Mouse (Mus musculus): Measurements from ENCODE around the gene Ubald2. TPM values are rescaled to one million over a fixed set of nuclear protein-coding genes. Genes with fewer than 3 reads are reported as not detected.
A peak's percentile ranks its signal among the peaks of the same experiment; 100 is the strongest.

Ubald2 gene
- 45.8 and 84.5 TPM in 2 replicates for polyA plus RNA-seq (2016; fragmentation: Nextera tagmentation; extraction: Ambion mirVana)

DNA sequence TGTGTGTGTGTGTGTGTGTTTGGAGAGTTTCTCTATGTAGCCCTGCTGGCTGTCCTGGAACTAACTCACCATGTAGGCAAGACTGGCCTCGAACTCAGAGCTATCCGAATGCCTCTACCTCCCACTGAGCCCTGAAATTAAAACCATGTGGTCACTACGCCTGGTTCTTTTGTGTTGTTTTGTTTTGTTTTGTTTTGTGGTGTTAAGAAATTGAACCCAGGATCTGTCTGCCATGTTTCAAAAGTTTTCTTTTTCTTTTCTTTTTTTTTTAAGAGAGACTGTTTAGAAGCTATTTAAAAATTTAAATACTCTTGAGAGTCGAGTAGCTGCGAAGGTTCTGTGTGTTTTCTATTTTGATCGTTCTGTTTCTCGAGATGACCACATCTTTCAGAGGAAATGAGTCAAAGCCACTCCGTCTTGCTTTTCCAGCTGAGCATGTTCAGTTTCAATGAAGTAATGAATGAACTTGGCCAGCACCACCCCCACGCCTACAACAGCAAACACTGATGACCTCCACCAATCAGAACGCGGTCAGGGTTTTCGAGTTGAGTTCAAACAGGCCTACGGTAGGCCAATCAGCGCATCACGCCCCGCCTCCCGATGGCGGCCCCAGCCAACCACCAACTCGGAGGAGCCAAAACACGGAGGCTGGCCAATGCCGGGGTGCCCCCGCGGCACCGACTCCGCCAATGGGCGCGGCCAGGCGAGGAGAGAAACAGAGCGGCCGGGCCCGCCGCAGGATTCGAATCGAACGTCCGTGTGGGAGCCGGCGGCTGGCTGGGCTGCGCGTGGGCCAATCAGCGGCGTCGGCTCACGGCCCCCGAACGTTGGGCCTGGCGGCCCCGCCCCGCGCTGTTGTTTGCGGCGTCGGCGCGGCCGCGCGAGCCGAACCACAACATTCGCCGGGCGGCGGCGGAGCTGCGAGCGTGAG lies at the start of gene Ubald2:
Gene Ubald2, plus strand, starts transcription at position 739 of the 931 bp plus-strand sequence.
- H3K27ac ChIP-seq: peak within 1 kb of the TSS; percentile 98
- no peaks in the 10 kb centered on the region for H3K9me3 ChIP-seq
- peak; percentile 100 for DNase-seq (ENCODE audit: low spot score)
- WGBS: 2% methylated on average over 66 of the region's 66 CpGs
- H3K4me3 ChIP-seq: peak within 1 kb of the TSS; percentile 99
- peaks cover 65% of the 10 kb centered on the region for H3K4me1 ChIP-seq (replicated peaks)
- peaks cover 30% of the 10 kb centered on the region for H3K36me3 ChIP-seq
- peaks cover 3% of the 10 kb centered on the region; the same call in 1 of the 2 replicates for H3K27me3 ChIP-seq (ENCODE audit: insufficient read depth, poor library complexity, severe bottlenecking)

DNA sequence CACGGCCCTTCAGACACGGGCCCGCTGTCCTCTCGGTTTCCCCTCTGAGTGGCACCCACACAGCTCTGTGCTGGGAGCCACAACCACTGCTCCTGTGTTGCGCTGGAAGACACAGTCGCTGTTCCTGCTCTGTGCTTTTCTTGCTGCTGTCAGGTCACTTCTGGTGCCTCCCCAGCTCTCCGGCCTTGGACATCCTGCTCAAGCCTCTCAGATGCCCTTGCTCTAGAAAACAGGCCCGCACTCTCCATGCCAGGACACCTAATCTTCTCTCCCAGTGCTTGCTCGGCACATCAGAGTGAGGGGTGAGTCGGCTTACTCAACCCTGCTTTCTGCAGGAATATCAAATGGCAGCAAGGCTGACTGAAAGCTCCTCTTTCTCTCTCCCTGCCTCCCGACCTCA lies 49.7 kb upstream of the Ubald2 start:
- 83% methylated on average over 11 of the region's 11 CpGs for WGBS
- H3K4me1 ChIP-seq (replicated peaks): peaks cover 31% of the 10 kb centered on the region
- H3K4me3 ChIP-seq: no peak overlapping the region
- H3K27me3 ChIP-seq (ENCODE audit: insufficient read depth, poor library complexity, severe bottlenecking): no peaks in the 10 kb centered on the region
- 0 out of 2 replicates have a peak, but pooled peaks cover 10% of the 10 kb centered on the region for H3K36me3 ChIP-seq
- DNase-seq (ENCODE audit: low spot score): no peak
- no peak overlapping the region for H3K27ac ChIP-seq
- H3K9me3 ChIP-seq: no peaks in the 10 kb centered on the region

DNA sequence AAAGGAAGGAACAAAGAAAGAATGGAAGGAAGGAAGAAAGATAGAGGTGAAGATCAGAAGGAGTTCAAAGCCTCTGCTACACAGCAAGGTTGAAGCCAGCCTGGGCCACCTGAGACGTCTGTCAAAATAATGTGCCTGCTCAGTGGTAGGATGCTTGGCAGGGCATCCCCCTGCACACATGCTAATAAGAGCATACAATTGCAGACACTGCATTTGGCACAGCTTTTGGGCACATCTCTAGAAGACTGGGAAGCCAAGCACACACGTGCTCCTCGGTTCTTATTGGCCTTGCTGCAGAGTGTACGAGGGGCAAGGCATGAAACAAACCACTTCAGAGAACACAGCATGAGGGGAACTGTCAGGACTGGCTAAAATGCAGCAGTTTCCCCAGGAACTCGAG lies 47.9 kb upstream of the Ubald2 start:
- DNase-seq (ENCODE audit: low spot score): no peak
- peaks cover 31% of the 10 kb centered on the region for H3K4me1 ChIP-seq (replicated peaks)
- 0 out of 2 replicates have a peak overlapping the region, but pooled peaks have one; percentile 25 for H3K27ac ChIP-seq
- H3K4me3 ChIP-seq: no peak overlapping the region
- no peaks in the 10 kb centered on the region for H3K9me3 ChIP-seq
- no peaks in the 10 kb centered on the region for H3K27me3 ChIP-seq (ENCODE audit: insufficient read depth, poor library complexity, severe bottlenecking)
- 0 out of 2 replicates have a peak, but pooled peaks cover 4% of the 10 kb centered on the region for H3K36me3 ChIP-seq
- WGBS: 39% methylated on average over 5 of the region's 5 CpGs

DNA sequence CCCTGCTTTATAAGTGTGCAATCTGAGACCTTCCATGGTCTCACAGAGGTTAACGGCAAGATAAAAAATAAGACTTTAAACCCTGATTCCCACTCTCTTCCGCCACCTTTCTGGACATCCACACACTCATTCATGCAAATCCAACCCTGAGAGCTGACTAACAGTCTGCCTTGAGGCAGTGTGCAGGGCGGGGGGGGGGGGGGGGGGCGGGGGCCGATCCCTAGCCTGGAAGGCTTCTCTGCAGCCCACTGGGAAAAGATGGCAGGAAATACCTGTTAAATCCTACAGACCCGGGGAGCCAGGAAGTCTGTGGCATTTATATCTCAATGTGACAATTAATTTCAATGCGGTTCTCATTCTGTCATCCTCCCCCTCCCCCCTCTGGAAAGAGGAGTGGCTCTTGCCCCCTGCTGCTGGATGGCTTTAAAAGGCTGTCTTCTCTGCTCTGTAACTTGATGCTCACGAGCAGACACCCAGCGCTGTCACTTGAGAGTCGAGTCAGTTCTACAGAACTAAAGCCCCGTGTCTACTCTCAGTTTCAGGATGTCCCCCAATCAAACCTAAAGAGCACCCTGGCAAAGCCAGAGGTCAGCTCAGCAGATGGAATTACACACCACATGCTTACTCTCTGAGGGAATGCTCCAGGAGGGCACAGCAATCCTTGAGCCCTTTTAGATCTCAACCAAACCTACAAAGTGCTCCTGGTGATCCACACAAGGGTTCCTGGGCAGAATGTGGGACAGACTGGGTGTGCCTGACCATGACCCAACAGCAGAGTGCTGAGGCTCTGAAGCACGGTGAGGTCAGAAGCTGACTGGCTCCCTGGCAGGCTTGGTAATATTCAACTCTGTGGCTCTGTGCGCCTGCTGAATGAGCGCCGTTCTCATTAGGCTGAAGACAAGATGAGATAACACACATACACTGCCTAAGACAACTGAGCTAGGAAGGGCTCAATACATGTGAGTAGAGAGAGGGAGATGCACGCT lies 46.5 kb upstream of the Ubald2 start:
- peak overlapping the region; percentile 80 for H3K27ac ChIP-seq
- DNase-seq (ENCODE audit: low spot score): peak; percentile 58
- peaks cover 31% of the 10 kb centered on the region for H3K4me1 ChIP-seq (replicated peaks)
- H3K4me3 ChIP-seq: peak overlapping the region; percentile 44
- H3K27me3 ChIP-seq (ENCODE audit: insufficient read depth, poor library complexity, severe bottlenecking): no peaks in the 10 kb centered on the region
- H3K36me3 ChIP-seq: 0 out of 2 replicates have a peak, but pooled peaks cover 4% of the 10 kb centered on the region
- WGBS: 17% methylated on average over 16 of the region's 16 CpGs
- no peaks in the 10 kb centered on the region for H3K9me3 ChIP-seq

DNA sequence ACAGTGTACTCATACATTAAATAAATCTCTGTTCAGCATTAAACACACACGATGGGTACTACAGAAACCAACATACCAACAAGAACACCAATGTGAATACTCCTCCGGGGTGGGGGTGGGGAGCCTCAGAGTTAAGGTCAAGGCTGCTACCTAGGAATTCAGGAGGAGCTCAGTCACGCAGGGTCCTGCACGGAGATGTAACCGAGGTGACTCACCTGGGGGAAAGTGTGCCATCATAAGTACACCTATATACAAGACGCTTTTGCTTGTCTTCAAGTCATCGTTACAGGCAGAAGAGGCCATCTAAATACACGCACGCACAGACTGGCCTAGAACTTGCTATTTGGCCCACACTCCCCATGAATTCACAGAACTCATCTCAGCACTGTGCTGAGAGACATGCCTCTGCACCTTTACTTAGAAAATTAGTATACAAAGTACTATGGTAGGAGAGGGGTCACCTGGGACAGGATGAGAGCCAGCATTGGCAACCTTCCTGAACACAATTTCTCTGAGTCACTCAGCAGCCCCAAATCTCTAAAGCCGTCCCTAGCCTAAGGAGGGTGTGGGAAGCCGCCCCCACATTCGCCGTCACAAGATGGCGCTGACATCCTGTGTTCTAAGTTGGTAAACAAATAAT lies 44.9 kb upstream of the Ubald2 start:
- WGBS: 68% methylated on average over 14 of the region's 14 CpGs
- Histone ChIP-seq H3K27ac (peak overlapping the region; percentile 50; the same call in 1 of the 2 replicates), H3K36me3 (0 out of 2 replicates have a peak, but pooled peaks cover 4% of the 10 kb centered on the region), H3K4me3 (peak overlapping the region; percentile 11; the same call in 1 of the 2 replicates), H3K4me1 (replicated peaks) (peaks cover 31% of the 10 kb centered on the region), H3K27me3 (ENCODE audit: insufficient read depth, poor library complexity, severe bottlenecking) (no peaks in the 10 kb centered on the region), H3K9me3 (no peaks in the 10 kb centered on the region)
- peak; percentile 23 for DNase-seq (ENCODE audit: low spot score)

DNA sequence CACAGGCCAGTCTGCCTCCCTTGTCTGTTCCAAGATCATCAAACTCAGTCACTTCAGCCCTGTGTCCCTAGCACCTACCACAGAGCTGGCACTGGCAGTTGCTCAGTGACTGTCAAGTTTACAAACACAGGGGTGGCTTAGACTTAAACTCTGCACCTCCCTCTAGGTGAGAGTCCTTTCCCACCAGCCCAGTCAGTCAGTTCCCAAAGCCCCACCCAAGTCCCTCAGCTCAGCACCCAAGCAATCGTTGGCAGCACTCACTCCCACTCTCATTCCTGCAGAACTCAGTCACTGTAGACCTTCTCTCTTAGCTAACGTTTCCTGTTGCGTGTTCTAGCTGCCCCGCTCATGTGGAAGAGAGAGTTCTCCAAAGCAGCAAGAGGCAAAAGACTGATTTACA lies 39.1 kb upstream of the Ubald2 start:
- Histone ChIP-seq H3K27me3 (ENCODE audit: insufficient read depth, poor library complexity, severe bottlenecking) (no peaks in the 10 kb centered on the region), H3K36me3 (peaks cover 13% of the 10 kb centered on the region; the same call in 1 of the 2 replicates), H3K4me3 (no peak overlapping the region), H3K4me1 (replicated peaks) (0 out of 2 replicates have a peak, but pooled peaks cover 4% of the 10 kb centered on the region), H3K27ac (no peak overlapping the region), H3K9me3 (no peaks in the 10 kb centered on the region)
- WGBS: 94% methylated on average over 4 of the region's 4 CpGs
- no peak for DNase-seq (ENCODE audit: low spot score)

DNA sequence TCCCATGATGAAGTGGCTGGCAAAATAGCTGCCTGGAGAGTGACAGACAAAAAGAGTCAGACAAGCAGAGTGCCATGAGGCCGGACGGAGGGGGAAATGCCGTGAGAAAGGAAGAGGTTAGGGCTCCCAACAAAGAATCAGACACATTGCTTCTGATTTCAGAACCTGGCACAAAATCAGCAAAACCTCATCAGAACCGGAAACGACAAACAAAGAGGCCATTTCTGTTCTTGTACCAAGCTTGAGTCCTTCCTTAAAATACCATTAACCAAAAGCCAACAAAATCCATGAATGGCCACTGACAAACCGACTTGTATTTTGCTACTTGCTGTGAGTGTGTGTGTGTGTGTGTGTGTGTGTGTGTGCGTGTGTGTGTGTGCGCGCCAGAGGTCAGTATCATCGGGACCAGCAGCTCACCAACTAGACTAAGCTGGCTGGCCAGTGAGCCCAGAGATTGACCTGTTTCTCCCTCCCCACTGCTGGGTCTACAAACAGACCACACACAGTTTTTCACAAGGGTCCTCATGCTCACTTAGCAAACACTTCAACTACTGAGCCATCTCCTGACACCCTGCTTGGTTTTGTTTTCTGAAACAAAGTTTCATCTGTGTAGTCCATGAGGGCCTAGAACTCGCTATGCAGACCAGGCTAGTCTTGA lies 37.5 kb upstream of the Ubald2 start:
- 90% methylated on average over 11 of the region's 11 CpGs for WGBS
- H3K27me3 ChIP-seq (ENCODE audit: insufficient read depth, poor library complexity, severe bottlenecking): no peaks in the 10 kb centered on the region
- H3K4me3 ChIP-seq: no peak overlapping the region
- no peak overlapping the region for H3K27ac ChIP-seq
- no peaks in the 10 kb centered on the region for H3K9me3 ChIP-seq
- H3K4me1 ChIP-seq (replicated peaks): 0 out of 2 replicates have a peak, but pooled peaks cover 4% of the 10 kb centered on the region
- no peak for DNase-seq (ENCODE audit: low spot score)
- H3K36me3 ChIP-seq: peaks cover 13% of the 10 kb centered on the region; the same call in 1 of the 2 replicates

DNA sequence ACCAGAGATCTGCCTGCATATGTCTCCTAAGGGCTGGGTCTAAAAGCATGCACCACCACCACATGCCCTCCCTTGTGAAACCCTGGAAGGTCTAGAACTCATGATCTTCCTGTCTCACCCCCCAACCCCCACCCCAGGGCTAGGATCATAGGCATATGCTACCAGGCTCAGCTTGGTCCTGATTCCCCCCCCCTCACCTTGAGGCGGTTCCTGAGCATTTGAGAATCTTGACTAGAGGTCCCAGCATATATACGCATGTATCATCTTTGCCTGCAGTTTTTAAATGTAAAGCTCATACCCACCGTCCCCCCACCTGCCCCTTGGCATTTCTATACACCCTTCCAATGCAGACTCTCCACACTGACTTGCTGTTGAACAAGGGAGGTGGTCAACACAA lies 37.0 kb upstream of the Ubald2 start:
- Histone ChIP-seq H3K27me3 (ENCODE audit: insufficient read depth, poor library complexity, severe bottlenecking) (no peaks in the 10 kb centered on the region), H3K4me3 (no peak overlapping the region), H3K27ac (no peak overlapping the region), H3K36me3 (peaks cover 13% of the 10 kb centered on the region; the same call in 1 of the 2 replicates), H3K4me1 (replicated peaks) (0 out of 2 replicates have a peak, but pooled peaks cover 4% of the 10 kb centered on the region), H3K9me3 (no peaks in the 10 kb centered on the region)
- DNase-seq (ENCODE audit: low spot score): no peak
- WGBS: 95% methylated on average over 3 of the region's 3 CpGs

DNA sequence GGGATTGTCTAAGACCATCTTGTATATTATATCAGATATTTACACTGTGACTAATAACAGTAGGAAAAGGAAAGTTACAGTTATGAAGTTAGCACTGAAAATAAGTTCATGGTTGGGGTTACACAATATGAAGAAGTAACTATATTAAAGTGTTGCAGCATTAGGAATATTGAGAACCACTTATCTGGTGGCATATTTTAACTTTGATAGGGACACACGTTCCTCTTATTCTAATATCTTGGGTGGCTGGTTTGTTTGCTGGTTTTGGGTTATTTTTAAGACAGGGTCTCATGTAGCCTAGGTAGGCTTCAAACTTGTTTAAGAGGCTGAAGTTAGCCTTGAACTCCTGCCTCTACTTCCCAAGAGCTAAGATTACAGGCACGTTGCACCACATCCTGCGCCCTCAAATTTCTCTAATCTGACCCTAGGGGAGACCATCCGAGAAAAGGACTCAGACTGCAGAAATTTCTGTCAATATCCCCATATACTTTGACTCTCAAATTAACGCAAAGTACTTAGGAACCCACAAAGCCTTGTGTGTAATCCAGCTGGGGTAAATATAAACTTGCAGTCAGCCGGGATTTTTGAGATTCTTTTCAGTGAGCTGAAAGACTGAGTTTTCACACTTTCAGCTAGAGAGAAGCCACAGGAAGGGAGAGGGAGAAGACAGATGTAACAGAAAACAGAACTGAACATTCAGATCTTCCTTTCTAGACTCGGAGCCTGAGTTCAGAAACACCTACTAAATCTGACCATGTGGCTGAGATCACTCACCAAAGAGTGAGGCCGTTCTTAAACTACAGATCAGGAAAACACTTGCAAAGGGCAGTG lies 36.2 kb upstream of the Ubald2 start:
- H3K4me1 ChIP-seq (replicated peaks): 0 out of 2 replicates have a peak, but pooled peaks cover 4% of the 10 kb centered on the region
- DNase-seq (ENCODE audit: low spot score): no peak
- H3K4me3 ChIP-seq: no peak overlapping the region
- H3K36me3 ChIP-seq: peaks cover 13% of the 10 kb centered on the region; the same call in 1 of the 2 replicates
- H3K9me3 ChIP-seq: no peaks in the 10 kb centered on the region
- H3K27ac ChIP-seq: no peak overlapping the region
- H3K27me3 ChIP-seq (ENCODE audit: insufficient read depth, poor library complexity, severe bottlenecking): no peaks in the 10 kb centered on the region
- WGBS: 83% methylated on average over 8 of the region's 8 CpGs

DNA sequence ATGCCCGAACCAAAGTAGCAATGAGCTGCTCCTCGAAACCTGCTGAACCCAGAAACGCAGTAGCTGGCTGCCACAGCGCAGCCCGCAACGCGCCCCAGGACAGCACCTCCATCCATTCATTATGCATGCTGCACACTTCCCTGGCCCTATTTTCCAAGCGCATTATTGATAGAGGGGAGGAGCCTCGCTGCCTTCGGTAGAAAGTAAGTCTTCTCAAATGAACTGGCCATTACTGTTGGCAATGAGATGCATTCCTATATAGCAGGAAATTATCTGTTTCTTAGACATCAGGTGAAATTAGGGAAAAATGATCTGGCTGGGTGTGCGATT lies 35.6 kb upstream of the Ubald2 start:
- Histone ChIP-seq H3K4me3 (no peak overlapping the region), H3K27ac (no peak overlapping the region), H3K36me3 (peaks cover 19% of the 10 kb centered on the region), H3K27me3 (ENCODE audit: insufficient read depth, poor library complexity, severe bottlenecking) (no peaks in the 10 kb centered on the region), H3K9me3 (no peaks in the 10 kb centered on the region), H3K4me1 (replicated peaks) (0 out of 2 replicates have a peak, but pooled peaks cover 4% of the 10 kb centered on the region)
- DNase-seq (ENCODE audit: low spot score): no peak
- whole genome bisulfite sequencing: 83% methylated on average over 11 of the region's 11 CpGs

DNA sequence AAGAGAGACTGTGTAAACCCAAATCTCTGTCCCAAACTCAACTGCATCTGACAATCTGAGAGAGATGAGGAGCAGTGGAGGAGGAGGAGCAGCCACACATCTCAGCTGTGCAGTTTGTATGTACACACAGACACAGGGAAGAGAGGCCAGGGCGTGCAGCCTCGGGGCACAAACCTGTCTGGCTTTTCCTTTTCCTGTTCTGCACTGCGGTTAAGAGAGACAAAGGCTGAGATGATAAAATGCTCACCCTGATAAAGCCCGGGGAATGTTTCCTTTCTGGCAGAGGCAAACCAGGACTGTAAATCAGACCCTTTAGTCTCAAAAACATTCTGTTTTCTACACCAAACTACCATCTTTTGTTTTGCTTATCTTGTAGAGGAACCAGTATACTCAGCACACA lies 33.3 kb upstream of the Ubald2 start:
- no peaks in the 10 kb centered on the region for H3K27me3 ChIP-seq (ENCODE audit: insufficient read depth, poor library complexity, severe bottlenecking)
- no peak overlapping the region for H3K27ac ChIP-seq
- DNase-seq (ENCODE audit: low spot score): no peak
- H3K36me3 ChIP-seq: peaks cover 26% of the 10 kb centered on the region
- H3K9me3 ChIP-seq: no peaks in the 10 kb centered on the region
- 0 out of 2 replicates have a peak, but pooled peaks cover 4% of the 10 kb centered on the region for H3K4me1 ChIP-seq (replicated peaks)
- no peak overlapping the region for H3K4me3 ChIP-seq
- 80% methylated on average over 4 of the region's 4 CpGs for WGBS
